Mouse (Mus musculus): ENCODE data around the gene Fgfr2.

The Fgfr2 gene

GRCm38 (mm10) chr7:132321392-132321958, 801.7 kb downstream of the Fgfr2 start:
- no peak for DNase-seq (ENCODE audit: low read depth in 2 of 2, low spot score in 2 of 2)

- DNase-seq (ENCODE audit: low read depth in 2 of 2, low spot score in 2 of 2), result peak; percentile 63 to 66
Observed at GRCm38 (mm10) chr7:132317036-132317541, 806.1 kb downstream of the Fgfr2 start, which contains the start of gene Chst15. Chst15 (minus strand) TSS chr7:132317228.

GRCm38 (mm10) chr7:132316101-132317035, 806.8 kb downstream of the Fgfr2 start:
- DNase-seq (ENCODE audit: low read depth in 2 of 2, low spot score in 2 of 2), result peak; percentile 68 to 71

- DNase-seq (ENCODE audit: low read depth in 2 of 2, low spot score in 2 of 2), result peak; percentile 45 to 70
Observed at GRCm38 (mm10) chr7:132315149-132316091, 807.7 kb downstream of the Fgfr2 start.

GRCm38 (mm10) chr7:132312396-132312795, 810.8 kb downstream of the Fgfr2 start:
- DNase-seq (ENCODE audit: low read depth in 2 of 2, low spot score in 2 of 2), result no peak

- DNase-seq (ENCODE audit: low read depth in 2 of 2, low spot score in 2 of 2), result no peak
Observed at GRCm38 (mm10) chr7:132308537-132309191, 814.5 kb downstream of the Fgfr2 start.

- DNase-seq (ENCODE audit: low read depth in 2 of 2, low spot score in 2 of 2), result no peak
Observed at GRCm38 (mm10) chr7:132307722-132308271, 815.4 kb downstream of the Fgfr2 start.

GRCm38 (mm10) chr7:132306671-132307412, 816.3 kb downstream of the Fgfr2 start:
- DNase-seq (ENCODE audit: low read depth in 2 of 2, low spot score in 2 of 2), result no peak

- DNase-seq (ENCODE audit: low read depth in 2 of 2, low spot score in 2 of 2), result peak in 1 of 2 experiments; percentile 18
Observed at GRCm38 (mm10) chr7:132305492-132306375, 817.4 kb downstream of the Fgfr2 start.

- DNase-seq (ENCODE audit: low read depth in 2 of 2, low spot score in 2 of 2), result peak in 1 of 2 experiments; percentile 11
Observed at GRCm38 (mm10) chr7:132304424-132305085, 818.6 kb downstream of the Fgfr2 start.

GRCm38 (mm10) chr7:132303988-132304387, 819.2 kb downstream of the Fgfr2 start:
- DNase-seq (ENCODE audit: low read depth in 2 of 2, low spot score in 2 of 2), result peak in 1 of 2 experiments; percentile 15

GRCm38 (mm10) chr7:132302508-132303241, 820.5 kb downstream of the Fgfr2 start:
- DNase-seq (ENCODE audit: low read depth in 2 of 2, low spot score in 2 of 2), result no peak

- DNase-seq (ENCODE audit: low read depth in 2 of 2, low spot score in 2 of 2), result no peak
Observed at GRCm38 (mm10) chr7:132299661-132300210, 823.4 kb downstream of the Fgfr2 start.

GRCm38 (mm10) chr7:132298412-132298990, 824.6 kb downstream of the Fgfr2 start:
- no peak for DNase-seq (ENCODE audit: low read depth in 2 of 2, low spot score in 2 of 2)

GRCm38 (mm10) chr7:132296661-132297443, 826.3 kb downstream of the Fgfr2 start:
- DNase-seq (ENCODE audit: low read depth in 2 of 2, low spot score in 2 of 2), result no peak

- no peak for DNase-seq (ENCODE audit: low read depth in 2 of 2, low spot score in 2 of 2)
Observed at GRCm38 (mm10) chr7:132296132-132296531, 827.0 kb downstream of the Fgfr2 start.
